Mouse (Mus musculus) stomach, embryonic 16.5 days (tissue): ENCODE measurements around the gene Exosc8. TPM values are rescaled to one million over a fixed set of nuclear protein-coding genes. Genes with fewer than 3 reads are reported as not detected.

Source experiments
- ATAC-seq: fragments of 200-750 bp; cut with Nextera tagmentation; 2 replicates; pipeline ENCODE4 v1.8.0; 2017; ENCODE audit warnings: moderate number of reproducible peaks, moderate TSS enrichment; ENCODE audit not compliant: insufficient read depth, low FRiP score
- H3K27ac ChIP-seq: fragments of 300-500 bp; sonication (generic); 2 replicates; pipeline ENCODE4 v1.5.1; 2014; ENCODE audit warnings: low read length
- H3K27me3 ChIP-seq: fragments of 300-500 bp; sonication (generic); 2 replicates; pipeline ENCODE4 v1.6.1; 2014; ENCODE audit warnings: low read length, control low read depth, mixed read lengths; ENCODE audit not compliant: control insufficient read depth, insufficient read depth
- H3K36me3 ChIP-seq: fragments of 300-500 bp; sonication (generic); 2 replicates; pipeline ENCODE4 v1.6.1; 2014; ENCODE audit warnings: low read length; ENCODE audit not compliant: control insufficient read depth, insufficient read depth
- H3K4me1 ChIP-seq: fragments of 300-500 bp; sonication (generic); 2 replicates; pipeline ENCODE4 v1.6.1; 2014; ENCODE audit warnings: low read length, control low read depth, mixed read lengths; ENCODE audit not compliant: control insufficient read depth, insufficient read depth
- H3K4me2 ChIP-seq: fragments of 300-500 bp; sonication (generic); 2 replicates; pipeline ENCODE4 v1.6.1; 2014; ENCODE audit warnings: low read depth, low read length, mixed read lengths
- H3K4me3 ChIP-seq: fragments of 300-500 bp; sonication (generic); replicated peaks from 2 replicates; pipeline ENCODE4 v1.5.1; 2014; ENCODE audit warnings: mild to moderate bottlenecking, low read length
- H3K9ac ChIP-seq: fragments of 300-500 bp; sonication (generic); 2 replicates; pipeline ENCODE4 v1.6.1; 2014; ENCODE audit warnings: low read length
- H3K9me3 ChIP-seq: fragments of 300-500 bp; sonication (generic); replicated peaks from 2 replicates; pipeline ENCODE4 v1.6.1; 2016; ENCODE audit warnings: low read length, control low read depth; ENCODE audit not compliant: control insufficient read depth
- WGBS: fragments of 180-500 bp; shearing (Covaris S2); extraction: QIAGEN DNeasy Blood & Tissue Kit; methylation state at CpG from one replicate; pipeline ENCODE4 v1.1.7; 2014; 5-methylcytosine and 5-hydroxymethylcytosine counted together
- polyA plus RNA-seq: library from polyadenylated mRNA; unstranded; fragments of >200 nt; fragmentation: Nextera tagmentation; extraction: Ambion mirVana; gene quantifications from 2 replicates; pipeline ENCODE4 v1.2.1, GENCODE M21; 2015

Exosc8 gene
- polyA plus RNA-seq, 1 experiment from 2014 or later: 90.3 TPM

- no peak overlapping the region for H3K4me2 ChIP-seq
- no peaks in the 10 kb centered on the region for H3K27me3 ChIP-seq
- no peak overlapping the region for H3K9ac ChIP-seq
- no peak for ATAC-seq
- H3K36me3 ChIP-seq: peaks cover 43% of the 10 kb centered on the region
- WGBS: 93% methylated on average over 11 of the region's 11 CpGs
- no peaks in the 10 kb centered on the region for H3K9me3 ChIP-seq
- H3K4me3 ChIP-seq: no peak overlapping the region
- no peaks in the 10 kb centered on the region for H3K4me1 ChIP-seq
- H3K27ac ChIP-seq: no peak overlapping the region
Measured at GRCm38 (mm10) chr3:54741965-54742364, 6.8 kb upstream of the Exosc8 start.

- H3K9me3 ChIP-seq: no peaks in the 10 kb centered on the region
- ATAC-seq: no peak
- peaks cover 12% of the 10 kb centered on the region for H3K36me3 ChIP-seq
- no peak overlapping the region for H3K4me2 ChIP-seq
- peaks cover 14% of the 10 kb centered on the region; the same call in 1 of the 2 replicates for H3K4me1 ChIP-seq
- 90% methylated on average over 8 of the region's 8 CpGs for WGBS
- no peak overlapping the region for H3K9ac ChIP-seq
- H3K4me3 ChIP-seq: no peak overlapping the region
- no peaks in the 10 kb centered on the region for H3K27me3 ChIP-seq
- no peak overlapping the region for H3K27ac ChIP-seq
Measured at GRCm38 (mm10) chr3:54737317-54737716, 2.1 kb upstream of the Exosc8 start.

GRCm38 (mm10) chr3:54736101-54736927 lies 1.1 kb upstream of the Exosc8 start:
- Histone ChIP-seq H3K27ac (peak overlapping the region; percentile 100), H3K4me1 (peaks cover 19% of the 10 kb centered on the region; the same call in 1 of the 2 replicates), H3K9ac (peak overlapping the region; percentile 97), H3K36me3 (peaks cover 3% of the 10 kb centered on the region), H3K4me2 (peak overlapping the region; percentile 84), H3K9me3 (no peaks in the 10 kb centered on the region), H3K4me3 (peak overlapping the region; percentile 90), H3K27me3 (no peaks in the 10 kb centered on the region)
- 49% methylated on average over 18 of the region's 18 CpGs for WGBS
- no peak for ATAC-seq

GRCm38 (mm10) chr3:54734411-54735246 lies 564 bp downstream of the Exosc8 start:
- Histone ChIP-seq H3K9me3 (no peaks in the 10 kb centered on the region), H3K36me3 (peaks cover 13% of the 10 kb centered on the region)

GRCm38 (mm10) chr3:54732371-54732770 lies 2.8 kb downstream of the Exosc8 start:
- H3K36me3 ChIP-seq: peaks cover 27% of the 10 kb centered on the region
- WGBS: 86% methylated on average over 4 of the region's 4 CpGs
- no peak for ATAC-seq

More at GRCm38 (mm10) chr3:54734411-54735246, 564 bp downstream of the Exosc8 start:
- ATAC-seq: peak; percentile 95
- Histone ChIP-seq H3K4me1 (peaks cover 19% of the 10 kb centered on the region; the same call in 1 of the 2 replicates), H3K9ac (peak overlapping the region; percentile 97), H3K4me2 (peak overlapping the region; percentile 84), H3K27me3 (no peaks in the 10 kb centered on the region), H3K4me3 (peak overlapping the region; percentile 90), H3K27ac (peak overlapping the region; percentile 100)
- WGBS: under 1% methylated on average over 83 of the region's 84 CpGs

GRCm38 (mm10) chr3:54731626-54732150 lies 3.5 kb downstream of the Exosc8 start:
- Histone ChIP-seq H3K4me2 (no peak overlapping the region), H3K27ac (no peak overlapping the region), H3K4me3 (no peak overlapping the region), H3K9me3 (no peaks in the 10 kb centered on the region), H3K27me3 (no peaks in the 10 kb centered on the region), H3K9ac (no peak overlapping the region), H3K36me3 (peaks cover 32% of the 10 kb centered on the region), H3K4me1 (peaks cover 19% of the 10 kb centered on the region; the same call in 1 of the 2 replicates)
- ATAC-seq: no peak
- WGBS: 49% methylated on average over 8 of the region's 8 CpGs

More at GRCm38 (mm10) chr3:54732371-54732770, 2.8 kb downstream of the Exosc8 start:
- H3K9me3 ChIP-seq: no peaks in the 10 kb centered on the region
- no peaks in the 10 kb centered on the region for H3K27me3 ChIP-seq
- no peak overlapping the region for H3K4me2 ChIP-seq
- no peak overlapping the region for H3K4me3 ChIP-seq
- H3K9ac ChIP-seq: no peak overlapping the region
- H3K27ac ChIP-seq: no peak overlapping the region
- H3K4me1 ChIP-seq: peaks cover 19% of the 10 kb centered on the region; the same call in 1 of the 2 replicates

- Histone ChIP-seq H3K4me3 (no peak overlapping the region), H3K4me2 (no peak overlapping the region), H3K36me3 (peaks cover 36% of the 10 kb centered on the region), H3K4me1 (peaks cover 9% of the 10 kb centered on the region; the same call in 1 of the 2 replicates), H3K27me3 (no peaks in the 10 kb centered on the region), H3K9ac (no peak overlapping the region), H3K27ac (no peak overlapping the region), H3K9me3 (no peaks in the 10 kb centered on the region)
- WGBS: 89% methylated on average over 6 of the region's 6 CpGs
- ATAC-seq: no peak
Measured at GRCm38 (mm10) chr3:54728100-54728499, 7.1 kb downstream of the Exosc8 start.

- H3K27me3 ChIP-seq: no peaks in the 10 kb centered on the region
- no peak overlapping the region for H3K4me2 ChIP-seq
- no peaks in the 10 kb centered on the region for H3K9me3 ChIP-seq
- ATAC-seq: no peak
- peaks cover 36% of the 10 kb centered on the region for H3K36me3 ChIP-seq
- H3K4me1 ChIP-seq: peaks cover 4% of the 10 kb centered on the region; the same call in 1 of the 2 replicates
- H3K9ac ChIP-seq: no peak overlapping the region
- no peak overlapping the region for H3K27ac ChIP-seq
- WGBS: 96% methylated on average over 2 of the region's 2 CpGs
- no peak overlapping the region for H3K4me3 ChIP-seq
Measured at GRCm38 (mm10) chr3:54727588-54727987, 7.6 kb downstream of the Exosc8 start.
